Mouse (Mus musculus) hindbrain, embryonic 16.5 days (tissue): ENCODE measurements around the gene Prox2. TPM values are rescaled to one million over a fixed set of nuclear protein-coding genes. Genes with fewer than 3 reads are reported as not detected.
"Not testable (repeated sequence)": the region's sequence is repeated elsewhere in the genome, so short reads cannot be mapped to it uniquely, and the experiment has no call there.

Experiments
- ATAC-seq: fragments of 200-750 bp; cut with Nextera tagmentation; 2 replicates; pipeline ENCODE4 v1.8.0; 2017; ENCODE audit warnings: moderate TSS enrichment, moderate library complexity
- H3K27ac ChIP-seq: fragments of 300-500 bp; sonication (generic); 2 replicates; pipeline ENCODE4 v1.5.1; 2014; ENCODE audit warnings: low read depth, mild to moderate bottlenecking, control low read depth, low read length, moderate library complexity
- H3K27me3 ChIP-seq: fragments of 300-500 bp; sonication (generic); replicated peaks from 2 replicates; pipeline ENCODE4 v1.6.1; 2014; ENCODE audit warnings: low read length; ENCODE audit not compliant: control insufficient read depth, insufficient read depth
- H3K36me3 ChIP-seq: fragments of 300-500 bp; sonication (generic); 2 replicates; pipeline ENCODE4 v1.6.1; 2014; ENCODE audit warnings: mild to moderate bottlenecking, low read length, moderate library complexity, mixed read lengths; ENCODE audit not compliant: control insufficient read depth, insufficient read depth
- H3K4me1 ChIP-seq: fragments of 300-500 bp; sonication (generic); 2 replicates; pipeline ENCODE4 v1.6.1; 2014; ENCODE audit warnings: low read depth, low read length; ENCODE audit not compliant: control insufficient read depth, insufficient read depth
- H3K4me2 ChIP-seq: fragments of 300-500 bp; sonication (generic); 2 replicates; pipeline ENCODE4 v1.6.1; 2014; ENCODE audit warnings: mild to moderate bottlenecking, low read length, control low read depth, moderate library complexity
- H3K4me3 ChIP-seq: fragments of 300-500 bp; sonication (generic); 2 replicates; pipeline ENCODE4 v1.5.1; 2014; ENCODE audit warnings: mild to moderate bottlenecking, low read length, control low read depth, moderate library complexity
- H3K9ac ChIP-seq: fragments of 300-500 bp; sonication (generic); 2 replicates; pipeline ENCODE4 v1.6.1; 2014; ENCODE audit warnings: low read depth, mild to moderate bottlenecking, control low read depth, low read length, moderate library complexity
- H3K9me3 ChIP-seq: fragments of 300-500 bp; sonication (generic); 2 replicates; pipeline ENCODE4 v1.6.1; 2014; ENCODE audit warnings: mild to moderate bottlenecking, low read length, moderate library complexity; ENCODE audit not compliant: control insufficient read depth
- WGBS: fragments of 180-500 bp; shearing (Covaris S2); extraction: QIAGEN DNeasy Blood & Tissue Kit; methylation state at CpG from one replicate; pipeline ENCODE4 v1.1.7; 2014; 5-methylcytosine and 5-hydroxymethylcytosine counted together
- polyA plus RNA-seq: library from polyadenylated mRNA; unstranded; fragments of >200 nt; fragmentation: Nextera tagmentation; extraction: Ambion mirVana; gene quantifications from 2 replicates; pipeline ENCODE4 v1.2.1, GENCODE M21; 2015

The Prox2 gene
- polyA plus RNA-seq, 1 experiment from 2014 or later, result 1.2 TPM

DNA sequence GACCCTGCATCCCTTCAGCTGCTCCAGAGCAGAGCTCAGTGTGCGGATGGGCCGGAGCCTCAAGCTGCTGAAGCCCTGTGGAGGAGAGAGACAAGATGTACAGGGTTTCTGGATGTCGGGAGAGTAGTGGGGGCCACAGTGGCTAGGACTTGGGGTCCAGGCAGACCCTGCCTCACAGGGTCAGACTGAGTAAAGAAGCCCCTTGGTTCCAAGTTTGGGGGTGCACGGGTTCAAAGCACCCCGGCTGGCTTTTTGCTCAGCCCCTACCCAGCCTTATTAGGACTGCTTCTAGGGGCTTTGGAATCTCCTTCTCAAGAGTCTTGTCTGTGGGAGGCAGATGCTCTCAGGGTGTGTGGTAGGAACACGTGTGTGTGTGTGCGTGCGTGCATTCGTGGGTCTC is 36.3 kb upstream of the Prox2 start:
- Histone ChIP-seq H3K36me3 (peaks cover 5% of the 10 kb centered on the region; the same call in 1 of the 2 replicates), H3K4me2 (no peak overlapping the region), H3K4me1 (peaks cover 15% of the 10 kb centered on the region), H3K27me3 (no peaks in the 10 kb centered on the region), H3K27ac (no peak overlapping the region), H3K9ac (no peak overlapping the region; the same call in 1 of the 2 replicates), H3K4me3 (no peak overlapping the region), H3K9me3 (no peaks in the 10 kb centered on the region)
- ATAC-seq, result no peak
- 81% methylated on average over 9 of the region's 9 CpGs for WGBS

DNA sequence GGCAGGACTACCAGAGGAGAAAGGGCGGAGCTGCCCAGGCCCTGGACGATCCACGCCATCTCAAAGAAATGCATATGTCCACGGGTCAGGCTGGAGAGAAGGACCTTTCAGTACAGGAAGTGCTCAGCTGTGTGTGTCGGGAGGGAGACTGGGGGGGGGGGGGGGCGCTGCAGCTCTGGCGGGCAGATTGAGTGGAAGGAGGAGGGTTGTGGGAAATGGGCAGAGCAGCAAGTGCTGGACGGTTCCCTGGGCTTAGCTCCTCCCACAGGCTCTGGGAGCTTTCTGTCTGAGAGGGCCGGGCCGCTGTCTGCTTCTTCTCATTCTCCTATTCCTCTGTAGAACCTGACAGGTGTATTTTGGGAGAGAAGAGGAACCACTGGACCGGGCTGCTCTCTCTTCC is 35.8 kb upstream of the Prox2 start:
- H3K36me3 ChIP-seq, result peaks cover 5% of the 10 kb centered on the region; the same call in 1 of the 2 replicates
- WGBS, result 32% methylated on average over 10 of the region's 11 CpGs
- peaks cover 13% of the 10 kb centered on the region for H3K4me1 ChIP-seq
- no peak overlapping the region for H3K27ac ChIP-seq
- no peak overlapping the region for H3K4me2 ChIP-seq
- H3K9ac ChIP-seq, result no peak overlapping the region
- H3K27me3 ChIP-seq, result no peaks in the 10 kb centered on the region
- no peak for ATAC-seq
- H3K4me3 ChIP-seq, result no peak overlapping the region
- H3K9me3 ChIP-seq, result no peaks in the 10 kb centered on the region

DNA sequence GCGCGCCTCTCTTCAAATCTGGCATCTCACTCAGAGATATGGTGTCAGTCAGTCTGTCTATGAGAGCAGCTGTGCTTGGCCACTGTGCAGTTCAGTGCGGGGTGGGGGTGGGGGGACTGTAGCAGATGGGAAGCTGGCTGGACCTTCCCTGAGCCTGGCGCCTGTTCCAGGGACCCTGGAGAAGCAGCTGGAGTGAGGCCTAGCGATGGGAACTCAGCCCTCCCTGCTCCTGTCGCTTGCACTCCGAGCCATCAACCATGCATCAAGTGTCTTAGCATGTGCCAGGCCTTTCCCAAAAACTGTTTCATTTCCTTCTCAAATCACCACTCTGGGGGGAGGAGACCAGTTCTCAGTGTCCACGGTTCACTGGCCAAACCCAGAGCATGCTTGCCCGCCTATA is 35.1 kb upstream of the Prox2 start:
- H3K36me3 ChIP-seq, result peaks cover 7% of the 10 kb centered on the region; the same call in 1 of the 2 replicates
- H3K9ac ChIP-seq, result no peak overlapping the region
- no peaks in the 10 kb centered on the region for H3K9me3 ChIP-seq
- WGBS, result 46% methylated on average over 9 of the region's 9 CpGs
- H3K4me1 ChIP-seq, result peaks cover 11% of the 10 kb centered on the region
- no peak overlapping the region for H3K27ac ChIP-seq
- ATAC-seq, result peak; percentile 46; the same call in 1 of the 2 replicates
- no peaks in the 10 kb centered on the region for H3K27me3 ChIP-seq
- no peak overlapping the region for H3K4me2 ChIP-seq
- H3K4me3 ChIP-seq, result no peak overlapping the region

DNA sequence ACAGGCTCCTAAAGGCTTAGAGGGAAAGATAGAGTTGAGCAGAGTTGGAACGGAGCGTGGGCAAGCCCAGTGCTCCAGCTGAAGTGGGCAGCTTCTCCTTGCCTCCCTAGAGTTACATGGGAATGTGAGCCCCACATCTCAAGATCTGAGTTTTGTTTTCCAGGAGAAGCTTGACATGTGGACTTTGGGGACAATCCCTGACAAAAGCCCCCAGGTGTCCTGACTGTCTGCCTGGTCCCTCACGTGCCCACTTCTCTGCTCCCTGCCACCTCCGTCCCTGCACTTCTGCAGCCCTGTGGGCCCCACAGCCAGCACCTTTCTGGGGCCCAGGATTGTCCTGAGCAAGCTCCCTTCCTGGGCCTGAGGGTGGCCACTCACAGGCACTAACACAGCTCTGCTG is 34.3 kb upstream of the Prox2 start:
- Histone ChIP-seq H3K4me3 (no peak overlapping the region), H3K36me3 (peaks cover 10% of the 10 kb centered on the region), H3K9ac (no peak overlapping the region), H3K4me2 (no peak overlapping the region), H3K27me3 (no peaks in the 10 kb centered on the region), H3K9me3 (no peaks in the 10 kb centered on the region), H3K4me1 (peaks cover 4% of the 10 kb centered on the region), H3K27ac (no peak overlapping the region)
- no peak for ATAC-seq
- WGBS, result 88% methylated on average over 4 of the region's 4 CpGs

DNA sequence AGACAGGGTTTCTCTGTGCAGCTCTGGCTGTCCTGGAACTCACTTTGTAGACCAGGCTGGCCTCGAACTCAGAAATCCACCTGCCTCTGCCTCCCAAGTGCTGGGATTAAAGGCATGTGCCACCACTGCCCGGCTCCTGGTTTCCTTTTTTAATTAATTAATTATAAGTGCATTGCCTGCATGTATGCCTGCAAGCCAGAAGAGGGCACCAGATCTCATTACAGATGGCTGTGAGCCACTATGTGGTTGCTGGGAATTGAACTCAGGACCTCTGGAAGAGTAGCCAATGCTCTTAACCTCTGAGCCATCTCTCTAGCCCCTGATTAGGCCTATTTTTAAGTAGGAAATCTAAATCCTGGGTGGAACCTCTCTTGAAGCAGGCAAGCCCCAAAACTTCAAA is 33.7 kb upstream of the Prox2 start:
- not testable (repeated sequence) for ATAC-seq, H3K4me3 ChIP-seq, H3K9ac ChIP-seq, H3K4me2 ChIP-seq, H3K27ac ChIP-seq, H3K9me3 ChIP-seq, H3K27me3 ChIP-seq, H3K4me1 ChIP-seq, H3K36me3 ChIP-seq
- 71% methylated on average over 2 of the region's 2 CpGs for WGBS

DNA sequence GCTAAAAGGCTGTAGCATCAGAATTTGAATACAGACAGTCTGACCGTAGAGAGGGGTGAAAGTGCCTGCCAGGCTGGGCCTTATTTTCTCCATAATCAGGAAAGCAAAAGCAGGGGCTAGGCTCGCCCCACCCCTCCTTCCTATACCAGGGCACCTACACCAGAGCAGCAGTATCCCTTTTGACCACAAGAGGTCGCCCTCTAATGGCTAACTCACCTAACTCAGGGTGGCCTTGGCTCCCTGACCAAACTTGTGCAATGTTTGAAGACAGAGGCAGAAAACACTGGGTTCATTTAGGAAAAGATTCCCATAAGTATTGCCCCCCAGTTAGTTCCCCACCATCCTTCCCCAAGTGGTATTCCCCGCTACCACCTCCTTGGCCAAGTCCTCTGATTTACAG is 32.2 kb upstream of the Prox2 start:
- Histone ChIP-seq H3K36me3 (peaks cover 12% of the 10 kb centered on the region), H3K9me3 (no peaks in the 10 kb centered on the region), H3K27ac (no peak overlapping the region), H3K4me3 (no peak overlapping the region), H3K4me2 (no peak overlapping the region), H3K27me3 (no peaks in the 10 kb centered on the region), H3K4me1 (no peaks in the 10 kb centered on the region), H3K9ac (no peak overlapping the region)
- 23% methylated on average over 4 of the region's 4 CpGs for WGBS
- ATAC-seq, result peak; percentile 77

DNA sequence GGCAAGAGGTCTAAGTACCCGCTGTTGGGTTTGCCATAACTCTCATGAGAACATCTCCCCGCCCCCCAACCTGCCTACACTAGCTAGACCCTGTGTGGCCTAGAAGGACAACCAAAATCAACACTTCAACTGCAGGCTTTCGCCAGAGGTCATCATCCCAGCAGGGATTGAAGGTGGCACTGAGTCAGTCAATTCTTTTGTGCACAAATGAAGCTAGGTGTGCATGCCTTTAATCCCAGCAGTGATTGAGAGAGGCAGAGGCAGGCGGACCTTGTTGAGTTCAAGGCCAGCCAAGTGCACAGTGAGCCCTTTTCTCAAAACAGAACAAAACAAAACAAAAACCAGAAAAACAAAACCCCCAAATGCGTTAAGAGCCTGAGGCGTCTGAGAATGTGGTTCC is 30.5 kb upstream of the Prox2 start:
- peaks cover 12% of the 10 kb centered on the region for H3K36me3 ChIP-seq
- no peak overlapping the region for H3K4me3 ChIP-seq
- H3K9ac ChIP-seq, result no peak overlapping the region
- no peak overlapping the region for H3K4me2 ChIP-seq
- no peak for ATAC-seq
- no peaks in the 10 kb centered on the region for H3K9me3 ChIP-seq
- H3K27me3 ChIP-seq, result no peaks in the 10 kb centered on the region
- no peak overlapping the region for H3K27ac ChIP-seq
- peaks cover 3% of the 10 kb centered on the region; the same call in 1 of the 2 replicates for H3K4me1 ChIP-seq
- WGBS, result 79% methylated on average over 6 of the region's 6 CpGs

DNA sequence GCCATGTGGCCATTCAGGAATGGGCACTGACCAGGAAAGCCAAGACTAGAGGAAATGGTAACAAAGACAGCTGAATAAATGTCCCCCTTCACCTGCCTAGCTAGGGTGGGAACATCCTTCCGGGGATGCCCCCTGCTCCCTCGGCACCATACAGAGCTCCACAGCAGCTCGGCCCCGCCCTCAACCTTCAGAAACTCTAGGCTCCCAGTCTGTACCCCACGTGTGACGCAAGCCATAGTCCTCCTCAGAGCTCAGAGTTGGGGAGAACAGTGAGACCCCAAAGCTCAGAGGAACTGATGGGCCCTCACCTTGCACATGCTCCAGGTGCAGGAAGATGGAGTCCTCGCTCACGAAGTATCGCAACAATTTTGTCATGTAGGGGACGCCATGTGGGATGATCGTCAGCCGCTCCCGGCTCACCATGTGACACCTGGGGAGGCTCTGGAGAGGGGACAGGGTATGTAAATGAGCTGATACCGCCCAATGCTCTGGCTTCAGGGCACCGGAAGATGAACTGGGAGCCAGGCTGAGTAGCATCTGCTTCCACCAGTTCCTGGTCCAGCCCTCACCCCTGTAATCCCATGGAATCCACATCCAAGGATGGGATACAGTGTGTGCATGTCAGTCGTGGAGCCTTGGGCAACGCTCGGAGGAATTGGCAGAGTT is 29.6 kb upstream of the Prox2 start:
- H3K36me3 ChIP-seq, result peaks cover 15% of the 10 kb centered on the region

DNA sequence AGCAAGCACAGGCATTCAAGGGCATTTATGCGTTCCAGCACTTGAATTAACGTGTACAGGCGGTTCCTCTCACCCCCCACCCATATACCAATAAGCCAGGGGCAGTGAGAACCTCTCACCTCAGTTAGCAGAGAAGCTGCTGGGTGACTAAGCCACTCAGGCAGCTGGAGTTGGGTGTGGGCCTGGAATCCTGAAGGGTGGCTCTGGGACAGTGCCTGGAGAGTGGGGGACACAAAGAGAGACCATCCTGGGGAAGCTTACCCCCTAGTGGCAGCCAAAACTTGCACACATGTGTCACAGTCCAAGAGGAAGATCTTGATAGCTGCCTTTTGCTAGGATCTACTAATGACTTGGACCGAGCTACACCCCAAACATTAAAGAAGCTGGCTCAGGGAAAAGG is 26.1 kb upstream of the Prox2 start:
- peaks cover 30% of the 10 kb centered on the region for H3K36me3 ChIP-seq
- WGBS, result 80% methylated on average over 4 of the region's 4 CpGs
- H3K9ac ChIP-seq, result no peak overlapping the region
- H3K27ac ChIP-seq, result no peak overlapping the region
- no peaks in the 10 kb centered on the region for H3K9me3 ChIP-seq
- H3K27me3 ChIP-seq, result no peaks in the 10 kb centered on the region
- H3K4me1 ChIP-seq, result peaks cover 5% of the 10 kb centered on the region; the same call in 1 of the 2 replicates
- H3K4me3 ChIP-seq, result no peak overlapping the region
- no peak for ATAC-seq
- no peak overlapping the region for H3K4me2 ChIP-seq

More for the DNA sequence above, 29.6 kb upstream of the Prox2 start:
- Histone ChIP-seq H3K4me3 (no peak overlapping the region), H3K27me3 (no peaks in the 10 kb centered on the region), H3K9ac (no peak overlapping the region), H3K4me1 (peaks cover 5% of the 10 kb centered on the region; the same call in 1 of the 2 replicates), H3K27ac (no peak overlapping the region), H3K9me3 (no peaks in the 10 kb centered on the region), H3K4me2 (no peak overlapping the region)
- ATAC-seq, result no peak
- 40% methylated on average over 18 of the region's 18 CpGs for WGBS
